Mouse (Mus musculus) liver, embryonic 14.5 days (tissue): Measurements from ENCODE around the gene Gm49361.

Experiments used
- CTCF ChIP-seq: IDR thresholded peaks from 2 replicates; pipeline ENCODE4 v1.5.1; 2016; ENCODE audit warnings: antibody characterized with exemption, low read depth, control low read depth
- EP300 ChIP-seq: IDR thresholded peaks from 2 replicates; pipeline ENCODE4 v1.6.1; 2016; ENCODE audit warnings: antibody characterized with exemption, low read depth

GRCm38 (mm10) chr14:57634141-57634540 lies 111.8 kb downstream of the Gm49361 start:
- no peak for TF ChIP-seq CTCF
- TF ChIP-seq EP300, result no peak
